Mouse (Mus musculus) forebrain, embryonic 11.5 days (tissue): ENCODE data around the gene Wdr20. TPM values are rescaled to one million over a fixed set of nuclear protein-coding genes. Genes with fewer than 3 reads are reported as not detected.

Source experiments
- ATAC-seq: fragments of 200-750 bp; cut with Nextera tagmentation; replicated peaks from 2 replicates; pipeline ENCODE4 v1.8.0; 2017; ENCODE audit warnings: moderate TSS enrichment; ENCODE audit not compliant: low FRiP score
- DNase-seq: peaks from one replicate; pipeline ENCODE4 v3.0.0-alpha.2; 2017; ENCODE audit warnings: low spot score
- H3K27ac ChIP-seq: fragments of 300-500 bp; sonication (generic); 2 replicates; pipeline ENCODE4 v1.5.1; 2014; ENCODE audit warnings: low read depth, low read length
- H3K27me3 ChIP-seq: fragments of 300-500 bp; sonication (generic); 2 replicates; pipeline ENCODE4 v1.6.1; 2014; ENCODE audit warnings: mild to moderate bottlenecking, low read length, mixed read lengths; ENCODE audit not compliant: control insufficient read depth, insufficient read depth
- H3K36me3 ChIP-seq: fragments of 300-500 bp; sonication (generic); 2 replicates; pipeline ENCODE4 v1.6.1; 2014; ENCODE audit warnings: mild to moderate bottlenecking, low read length, moderate library complexity, mixed read lengths; ENCODE audit not compliant: control insufficient read depth, insufficient read depth
- H3K4me1 ChIP-seq: fragments of 300-500 bp; sonication (generic); replicated peaks from 2 replicates; pipeline ENCODE4 v1.6.1; 2014; ENCODE audit warnings: low read length, mixed read lengths; ENCODE audit not compliant: control insufficient read depth, insufficient read depth
- H3K4me2 ChIP-seq: fragments of 300-500 bp; sonication (generic); 2 replicates; pipeline ENCODE4 v1.6.1; 2014; ENCODE audit warnings: low read depth, mild to moderate bottlenecking, low read length, moderate library complexity, mixed read lengths; ENCODE audit not compliant: severe bottlenecking
- H3K4me3 ChIP-seq: fragments of 300-500 bp; sonication (generic); 2 replicates; pipeline ENCODE4 v1.5.1; 2014; ENCODE audit warnings: low read depth, low read length
- H3K9ac ChIP-seq: fragments of 300-500 bp; sonication (generic); 2 replicates; pipeline ENCODE4 v1.6.1; 2014; ENCODE audit warnings: low read length
- H3K9me3 ChIP-seq: fragments of 300-500 bp; sonication (generic); 2 replicates; pipeline ENCODE4 v1.6.1; 2016; ENCODE audit warnings: low read length, mixed read lengths; ENCODE audit not compliant: control insufficient read depth
- WGBS: fragments of 180-500 bp; shearing (Covaris S2); extraction: QIAGEN DNeasy Blood & Tissue Kit; methylation state at CpG from one replicate; pipeline ENCODE4 v1.1.7; 2014; 5-methylcytosine and 5-hydroxymethylcytosine counted together
- polyA plus RNA-seq: library from polyadenylated mRNA; unstranded; fragments of >200 nt; fragmentation: Nextera tagmentation; extraction: Ambion mirVana; gene quantifications from 2 replicates; pipeline ENCODE4 v1.2.1, GENCODE M21; 2014

The Wdr20 gene
- polyA plus RNA-seq, 1 experiment from 2014 or later: 30.4 TPM

DNA sequence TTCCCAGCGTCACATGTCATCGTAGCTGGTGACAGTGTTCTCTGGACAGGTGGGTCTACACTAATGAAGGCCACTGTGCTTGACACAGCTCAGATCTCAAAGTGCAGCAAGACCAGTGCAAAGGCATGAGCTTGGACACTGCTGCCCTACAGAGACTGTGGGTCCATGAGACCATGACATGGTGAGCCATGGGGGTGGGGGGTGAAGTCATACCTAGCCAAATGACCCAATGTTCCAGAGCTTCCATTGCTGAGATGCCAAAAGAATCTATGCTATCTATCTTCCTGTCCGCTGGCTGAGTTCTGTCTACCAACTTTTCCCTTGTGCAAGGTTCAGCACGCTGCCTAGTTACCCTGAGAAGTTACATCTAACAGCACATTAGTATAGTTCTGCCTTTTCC, 91.2 kb downstream of the Wdr20 start:
- WGBS: 98% methylated on average over 4 of the region's 4 CpGs
- Histone ChIP-seq H3K4me1 (no peaks in the 10 kb centered on the region), H3K27ac (no peak overlapping the region), H3K4me3 (no peak overlapping the region), H3K27me3 (no peaks in the 10 kb centered on the region), H3K9me3 (no peaks in the 10 kb centered on the region), H3K9ac (no peak overlapping the region), H3K36me3 (no peaks in the 10 kb centered on the region), H3K4me2 (no peak overlapping the region)
- DNase-seq (no peak), ATAC-seq (no peak)

- no peaks in the 10 kb centered on the region for H3K36me3 ChIP-seq
- WGBS: 87% methylated on average over 9 of the region's 11 CpGs
- H3K4me2 ChIP-seq: no peak overlapping the region
- H3K27ac ChIP-seq: no peak overlapping the region
- H3K9me3 ChIP-seq: no peaks in the 10 kb centered on the region
- H3K27me3 ChIP-seq: no peaks in the 10 kb centered on the region
- H3K4me3 ChIP-seq: no peak overlapping the region
- no peaks in the 10 kb centered on the region for H3K4me1 ChIP-seq
- DNase-seq: no peak
- H3K9ac ChIP-seq: no peak overlapping the region
- ATAC-seq: no peak
These were observed 92.7 kb downstream of the Wdr20 start for GRCm38 (mm10) chr12:110830293-110831024.

GRCm38 (mm10) chr12:110835182-110835581, 97.4 kb downstream of the Wdr20 start:
- Histone ChIP-seq H3K4me1 (peaks cover 6% of the 10 kb centered on the region), H3K4me3 (no peak overlapping the region), H3K9me3 (no peaks in the 10 kb centered on the region), H3K9ac (no peak overlapping the region), H3K27me3 (no peaks in the 10 kb centered on the region), H3K27ac (no peak overlapping the region), H3K4me2 (no peak overlapping the region), H3K36me3 (no peaks in the 10 kb centered on the region)
- WGBS: 95% methylated on average over 3 of the region's 3 CpGs
- DNase-seq (no peak), ATAC-seq (no peak)

DNA sequence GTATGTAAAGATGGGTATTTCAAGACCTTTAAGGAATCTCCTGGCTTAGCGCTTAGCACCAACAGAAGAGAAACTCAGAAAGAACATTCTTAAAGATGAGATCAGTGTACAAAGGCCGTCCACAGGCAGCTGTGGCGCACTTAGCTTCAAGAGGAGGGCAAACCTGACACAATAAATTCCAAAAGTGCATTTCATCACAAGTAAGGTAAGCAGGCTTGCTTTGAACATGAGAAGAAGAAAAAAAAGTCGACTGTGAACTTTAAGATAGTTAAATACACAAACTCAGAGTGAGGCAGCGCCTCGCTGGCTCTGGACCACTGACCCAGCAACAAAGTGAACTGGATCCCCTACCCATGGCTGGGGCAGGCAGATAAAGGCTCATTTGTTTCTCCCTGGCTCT, 99.0 kb downstream of the Wdr20 start:
- ATAC-seq: no peak; the same call in 1 of the 2 replicates
- Histone ChIP-seq H3K4me3 (no peak overlapping the region), H3K36me3 (no peaks in the 10 kb centered on the region), H3K27me3 (no peaks in the 10 kb centered on the region), H3K9ac (peak overlapping the region; percentile 4; the same call in 1 of the 2 replicates), H3K27ac (peak overlapping the region; percentile 67), H3K9me3 (no peaks in the 10 kb centered on the region), H3K4me1 (peaks cover 6% of the 10 kb centered on the region), H3K4me2 (peak overlapping the region; percentile 8)
- 34% methylated on average over 6 of the region's 6 CpGs for WGBS
- no peak for DNase-seq

DNA sequence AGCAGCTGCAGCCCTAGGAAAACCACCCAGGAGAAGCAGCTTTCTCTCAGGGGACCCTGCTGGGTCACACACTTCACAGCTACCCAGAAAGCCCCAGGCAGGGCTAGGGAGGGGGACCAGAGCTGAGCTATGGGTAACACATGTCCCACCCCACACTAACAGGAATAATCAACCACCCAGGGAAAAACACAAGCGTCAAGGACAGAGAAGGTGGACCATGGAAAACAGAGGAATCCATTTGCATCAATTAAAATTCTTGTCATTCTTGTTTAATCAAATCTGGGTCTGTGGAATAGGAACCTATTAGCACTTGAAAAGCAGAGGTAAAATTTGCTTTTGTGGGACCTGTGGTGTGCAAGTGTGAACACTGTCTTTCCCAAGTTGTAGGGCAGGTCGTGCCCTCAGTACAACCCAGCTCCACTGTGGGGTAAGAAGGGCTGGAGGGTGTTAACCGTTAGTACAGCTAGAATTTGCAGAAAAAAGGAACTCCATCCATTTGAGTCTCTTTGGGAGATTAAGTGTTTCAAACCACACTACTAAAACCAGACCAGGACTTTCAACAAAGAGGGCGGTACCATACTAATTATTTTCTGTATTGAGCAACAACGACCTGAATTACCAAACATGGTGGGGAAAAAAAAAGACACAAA, 99.6 kb downstream of the Wdr20 start:
- 22% methylated on average over 5 of the region's 5 CpGs for WGBS
- peak overlapping the region; percentile 8 for H3K4me2 ChIP-seq

DNA sequence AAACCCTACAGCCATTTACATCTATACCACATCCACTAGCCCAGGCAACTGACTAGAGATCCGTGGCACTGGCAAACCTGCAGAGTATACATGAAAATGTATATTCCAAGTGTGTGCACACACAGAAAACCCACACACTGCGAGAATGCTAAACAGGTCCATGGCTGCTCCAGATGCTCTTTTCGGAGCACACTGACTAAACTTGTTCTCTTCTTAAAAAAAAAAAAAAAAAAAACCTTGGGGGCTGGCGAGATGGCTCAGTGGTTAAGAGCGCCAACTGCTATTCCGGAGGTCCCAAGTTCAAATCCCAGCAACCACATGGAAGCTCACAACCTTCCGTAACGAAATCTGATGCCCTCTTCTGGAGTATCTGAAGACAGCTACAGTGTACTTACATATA, 100.1 kb downstream of the Wdr20 start:
- Histone ChIP-seq H3K4me1 (peaks cover 6% of the 10 kb centered on the region), H3K36me3 (no peaks in the 10 kb centered on the region), H3K27ac (peak overlapping the region; percentile 67), H3K4me2 (no peak overlapping the region), H3K9ac (no peak overlapping the region), H3K4me3 (no peak overlapping the region), H3K9me3 (no peaks in the 10 kb centered on the region), H3K27me3 (no peaks in the 10 kb centered on the region)
- no peak for ATAC-seq
- DNase-seq: no peak
- WGBS: 77% methylated on average over 8 of the region's 8 CpGs

More for the DNA sequence above, 99.6 kb downstream of the Wdr20 start:
- Histone ChIP-seq H3K36me3 (no peaks in the 10 kb centered on the region), H3K4me1 (peaks cover 6% of the 10 kb centered on the region), H3K4me3 (no peak overlapping the region), H3K9me3 (no peaks in the 10 kb centered on the region), H3K9ac (peak overlapping the region; percentile 4; the same call in 1 of the 2 replicates), H3K27me3 (no peaks in the 10 kb centered on the region), H3K27ac (peak overlapping the region; percentile 67)
- ATAC-seq (peak; percentile 76), DNase-seq (no peak)

GRCm38 (mm10) chr12:110840348-110841198, 102.8 kb downstream of the Wdr20 start, which contains the start of gene Mok:
Gene Mok, minus strand, starts transcription at chr12:110840939.
- H3K4me3 ChIP-seq: peak within 1 kb of the TSS; percentile 72
- peak within 1 kb of the TSS; percentile 56 for H3K9ac ChIP-seq
- WGBS: under 1% methylated on average over 71 of the region's 71 CpGs
- H3K9me3 ChIP-seq: no peaks in the 10 kb centered on the region
- H3K27ac ChIP-seq: no peak within 1 kb of the TSS
- H3K36me3 ChIP-seq: no peaks in the 10 kb centered on the region
- peak within 1 kb of the TSS; percentile 49 for H3K4me2 ChIP-seq
- ATAC-seq (peak; percentile 76), DNase-seq (peak; percentile 98)
- peaks cover 6% of the 10 kb centered on the region for H3K4me1 ChIP-seq
- H3K27me3 ChIP-seq: peaks cover 6% of the 10 kb centered on the region

GRCm38 (mm10) chr12:110841731-110842493, 104.2 kb downstream of the Wdr20 start:
- peaks cover 7% of the 10 kb centered on the region for H3K4me1 ChIP-seq

More at GRCm38 (mm10) chr12:110841731-110842493, 104.2 kb downstream of the Wdr20 start:
- DNase-seq (no peak), ATAC-seq (no peak)
- 72% methylated on average over 5 of the region's 5 CpGs for WGBS
- Histone ChIP-seq H3K9ac (no peak overlapping the region), H3K27me3 (peaks cover 13% of the 10 kb centered on the region), H3K36me3 (no peaks in the 10 kb centered on the region), H3K9me3 (no peaks in the 10 kb centered on the region), H3K4me3 (no peak overlapping the region), H3K4me2 (no peak overlapping the region), H3K27ac (no peak overlapping the region)
